Mouse (Mus musculus) retina, adult 2 months (tissue): ENCODE measurements around the gene Ulk1.

Experiments used
- DNase-seq: peaks from one replicate; pipeline ENCODE4 v3.0.0-alpha.2; 2012; ENCODE audit warnings: low read depth, low spot score

Gene Ulk1

DNA sequence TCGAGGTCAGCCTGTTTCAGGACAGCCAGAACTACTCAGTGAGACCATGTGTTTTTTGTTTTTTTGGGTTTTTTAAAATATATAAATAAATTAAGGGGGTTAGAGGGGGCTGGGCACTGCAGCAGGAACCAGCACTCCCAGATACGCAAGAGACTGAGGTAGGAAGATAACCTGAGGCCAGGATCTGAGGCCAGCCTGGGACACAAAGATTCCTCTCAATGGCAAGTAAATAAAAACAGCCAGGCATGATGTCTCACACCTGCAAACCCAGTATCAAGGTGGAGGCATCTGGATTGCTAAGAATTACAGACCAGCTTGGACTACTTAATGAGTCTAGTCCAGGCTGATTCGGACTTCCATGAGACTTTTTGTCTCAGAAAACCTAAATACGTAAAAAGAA, 40.6 kb downstream of the Ulk1 start:
- DNase-seq, result no peak

DNA sequence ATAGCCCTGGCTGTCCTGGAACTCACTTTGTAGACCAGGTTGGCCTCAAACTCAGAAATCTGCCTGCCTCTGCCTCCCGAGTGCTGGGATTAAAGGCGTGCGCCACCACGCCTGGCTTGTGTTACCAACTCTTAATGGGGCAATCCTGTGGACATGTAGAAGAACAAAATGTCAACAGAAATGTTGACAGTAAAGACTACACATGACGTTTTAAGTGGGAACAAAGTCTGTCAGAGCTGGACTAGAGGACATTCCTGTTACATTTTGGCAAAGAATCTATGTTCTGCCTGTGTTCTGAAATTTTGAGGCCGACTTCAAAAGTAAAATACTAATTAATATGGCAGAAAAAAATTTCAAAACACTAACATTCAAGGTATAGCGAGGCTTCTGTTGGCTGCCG, 46.0 kb downstream of the Ulk1 start:
- no peak for DNase-seq

DNA sequence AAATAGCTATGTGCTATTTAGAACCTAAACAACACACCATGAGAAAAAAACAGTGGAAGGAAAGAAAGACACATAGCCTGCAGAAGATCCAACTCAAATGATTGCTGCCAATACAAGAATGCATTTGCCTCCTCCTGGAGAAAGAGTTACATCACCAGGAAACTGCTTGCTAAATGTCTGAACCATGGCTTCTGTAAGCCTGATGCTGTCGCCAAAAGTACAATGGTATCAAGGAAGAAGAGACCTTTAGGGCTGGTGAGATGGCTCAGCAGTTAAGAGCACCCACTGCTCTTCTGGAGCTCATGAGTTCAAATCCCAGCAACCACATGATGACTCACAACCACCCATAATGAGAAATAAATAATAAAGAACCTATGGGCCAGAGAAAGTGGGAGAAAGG, 64.9 kb downstream of the Ulk1 start:
- DNase-seq, result no peak

DNA sequence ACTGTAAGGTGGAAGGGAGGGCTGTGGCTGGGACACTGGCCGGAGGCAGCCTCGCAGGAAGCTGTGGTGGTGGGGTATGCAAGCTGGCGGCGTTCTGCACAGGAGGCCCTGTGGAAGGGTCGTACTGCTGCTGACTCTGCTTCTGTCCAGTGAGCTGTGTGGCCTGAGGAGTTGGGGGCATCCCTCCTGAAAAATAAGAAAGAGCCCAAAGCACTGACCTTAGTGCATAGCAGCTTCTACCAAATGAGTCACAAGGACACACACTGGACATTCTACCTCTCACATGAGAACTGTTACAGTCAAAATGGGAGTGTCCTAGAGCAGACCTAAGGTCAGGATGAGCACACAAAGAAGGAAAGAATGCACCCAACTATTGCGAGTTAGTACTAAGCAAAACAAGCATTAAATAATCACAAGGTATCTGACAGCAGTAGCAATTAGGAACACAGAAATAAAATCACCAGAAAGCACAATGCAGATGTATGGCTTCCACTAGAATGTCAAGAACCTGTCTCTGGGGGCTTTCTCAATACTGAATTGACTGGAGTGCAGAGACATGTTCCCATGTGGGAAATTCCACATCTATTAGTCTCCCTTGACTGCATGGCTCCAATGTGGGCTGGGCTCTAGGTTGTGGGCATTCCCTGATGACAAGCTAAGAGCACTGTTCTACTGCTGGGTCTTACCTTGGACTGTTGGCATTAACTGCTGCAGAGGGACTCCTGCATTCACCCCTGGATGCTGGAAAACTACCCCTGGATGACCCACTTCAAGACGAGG, 70.2 kb downstream of the Ulk1 start:
- DNase-seq, result no peak

DNA sequence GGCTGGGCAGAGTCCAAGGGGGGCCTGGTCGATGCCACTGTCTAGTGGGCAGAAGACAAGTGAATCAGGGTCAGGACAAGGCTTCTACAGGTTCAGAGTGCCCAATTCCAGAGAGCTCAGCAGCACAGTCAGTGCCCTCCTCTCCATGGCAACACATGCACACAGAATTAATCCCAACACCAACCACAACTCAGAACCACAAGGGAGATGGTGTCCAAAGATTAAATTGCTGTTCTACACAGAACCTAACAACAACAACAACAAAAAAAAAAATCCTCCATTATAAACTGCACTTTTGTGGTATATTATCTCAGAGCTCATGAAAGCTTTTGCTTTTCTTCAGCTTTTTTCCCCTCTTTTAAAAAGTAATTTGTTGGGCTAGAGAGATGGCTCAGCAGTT, 74.3 kb downstream of the Ulk1 start:
- no peak for DNase-seq
